Mouse (Mus musculus) limb, embryonic 11.5 days (tissue): ENCODE data around the gene Golt1b. TPM values are rescaled to one million over a fixed set of nuclear protein-coding genes. Genes with fewer than 3 reads are reported as not detected.
"Not testable (repeated sequence)": the region's sequence is repeated elsewhere in the genome, so short reads cannot be mapped to it uniquely, and the experiment has no call there.

Experiments
- ATAC-seq: fragments of 200-750 bp; cut with Nextera tagmentation; 2 replicates; pipeline ENCODE4 v1.8.0; 2017; ENCODE audit warnings: low read depth; ENCODE audit not compliant: insufficient number of reproducible peaks, low FRiP score, low TSS enrichment
- DNase-seq: peaks from one replicate; pipeline ENCODE4 v3.0.0-alpha.2; 2015; ENCODE audit warnings: low spot score
- H3K27ac ChIP-seq: fragments of 300-500 bp; sonication (generic); replicated peaks from 2 replicates; pipeline ENCODE4 v1.5.1; 2014; ENCODE audit warnings: low read depth, mild to moderate bottlenecking, low read length
- H3K27me3 ChIP-seq: fragments of 300-500 bp; sonication (generic); 2 replicates; pipeline ENCODE4 v1.6.1; 2014; ENCODE audit warnings: mild to moderate bottlenecking, low read length, mixed read lengths; ENCODE audit not compliant: control insufficient read depth, insufficient read depth
- H3K36me3 ChIP-seq: fragments of 300-500 bp; sonication (generic); 2 replicates; pipeline ENCODE4 v1.6.1; 2014; ENCODE audit warnings: mild to moderate bottlenecking, low read length, moderate library complexity, mixed read lengths; ENCODE audit not compliant: control insufficient read depth, insufficient read depth
- H3K4me1 ChIP-seq: fragments of 300-500 bp; sonication (generic); 2 replicates; pipeline ENCODE4 v1.6.1; 2014; ENCODE audit warnings: low read length, mixed read lengths; ENCODE audit not compliant: control insufficient read depth, insufficient read depth
- H3K4me2 ChIP-seq: fragments of 300-500 bp; sonication (generic); 2 replicates; pipeline ENCODE4 v1.6.1; 2014; ENCODE audit warnings: low read depth, mild to moderate bottlenecking, moderate library complexity; ENCODE audit not compliant: severe bottlenecking
- H3K4me3 ChIP-seq: fragments of 300-500 bp; sonication (generic); 2 replicates; pipeline ENCODE4 v1.5.1; 2014; ENCODE audit warnings: low read depth, low read length
- H3K9ac ChIP-seq: fragments of 300-500 bp; sonication (generic); 2 replicates; pipeline ENCODE4 v1.6.1; 2014; ENCODE audit warnings: mild to moderate bottlenecking, low read length
- H3K9me3 ChIP-seq: fragments of 300-500 bp; sonication (generic); 2 replicates; pipeline ENCODE4 v1.6.1; 2016; ENCODE audit warnings: low read length; ENCODE audit not compliant: control insufficient read depth
- WGBS: fragments of 180-500 bp; shearing (Covaris S2); extraction: QIAGEN DNeasy Blood & Tissue Kit; methylation state at CpG from one replicate; pipeline ENCODE4 v1.1.7; 2014; 5-methylcytosine and 5-hydroxymethylcytosine counted together
- polyA plus RNA-seq: library from polyadenylated mRNA; unstranded; fragments of >200 nt; fragmentation: Nextera tagmentation; extraction: Ambion mirVana; gene quantifications from 2 replicates; pipeline ENCODE4 v1.2.1, GENCODE M21; 2014

Gene Golt1b
- polyA plus RNA-seq, 1 experiment from 2014 or later: 130 TPM

- not testable (repeated sequence) for H3K27ac ChIP-seq, DNase-seq, H3K4me3 ChIP-seq, ATAC-seq, H3K9ac ChIP-seq, H3K4me1 ChIP-seq, H3K9me3 ChIP-seq, H3K36me3 ChIP-seq, H3K4me2 ChIP-seq, H3K27me3 ChIP-seq
- WGBS: 95% methylated on average over 3 of the region's 3 CpGs
Measured at GRCm38 (mm10) chr6:142352099-142352498, 34.9 kb upstream of the Golt1b start.

DNA sequence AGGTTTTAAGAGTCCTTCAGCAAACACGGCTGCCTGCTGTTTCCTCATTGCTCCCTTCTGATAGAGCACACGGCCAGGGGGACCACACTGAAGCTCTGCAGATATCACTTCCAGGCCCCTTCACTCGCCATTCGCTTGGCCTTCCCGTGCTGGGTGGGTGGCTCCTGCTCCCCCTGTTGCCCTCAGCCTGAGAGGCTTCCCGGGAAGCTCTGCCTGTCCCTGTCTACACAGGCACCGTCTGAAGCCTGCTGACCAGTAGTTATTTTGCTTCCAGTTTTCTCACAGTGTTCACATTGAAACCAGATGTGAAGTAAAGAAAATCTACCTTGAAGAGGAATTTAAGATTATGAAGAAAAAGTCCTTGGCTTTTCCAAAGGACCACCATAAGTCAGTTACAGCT, 29.9 kb upstream of the Golt1b start:
- H3K4me2 ChIP-seq: no peak overlapping the region
- H3K9ac ChIP-seq: no peak overlapping the region
- H3K27ac ChIP-seq: no peak overlapping the region
- WGBS: 66% methylated on average over 7 of the region's 7 CpGs
- H3K4me3 ChIP-seq: no peak overlapping the region
- no peak for DNase-seq
- no peak for ATAC-seq
- H3K9me3 ChIP-seq: no peaks in the 10 kb centered on the region
- no peaks in the 10 kb centered on the region for H3K36me3 ChIP-seq
- H3K4me1 ChIP-seq: no peaks in the 10 kb centered on the region
- no peaks in the 10 kb centered on the region for H3K27me3 ChIP-seq

DNA sequence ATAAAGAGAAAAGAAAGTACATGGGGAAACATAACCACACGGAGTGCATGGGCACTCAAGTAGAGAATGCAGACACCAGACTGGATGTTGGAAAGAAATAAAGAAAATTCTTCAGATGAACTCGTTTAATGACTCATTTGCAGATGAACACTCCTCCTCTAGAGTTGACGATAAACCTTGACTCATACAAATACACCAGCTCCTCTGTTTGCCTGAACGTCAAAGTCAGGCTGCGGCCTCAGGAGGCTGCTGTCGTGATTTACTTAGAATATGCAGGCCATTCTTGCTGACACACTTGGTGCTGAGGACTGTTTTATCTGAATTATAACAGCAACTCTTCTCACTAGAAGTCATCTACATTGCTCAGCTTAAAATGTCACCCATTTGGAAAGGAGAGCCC, 25.0 kb upstream of the Golt1b start:
- 91% methylated on average over 6 of the region's 6 CpGs for WGBS
- Histone ChIP-seq H3K4me3 (no peak overlapping the region), H3K36me3 (no peaks in the 10 kb centered on the region), H3K27me3 (no peaks in the 10 kb centered on the region), H3K9ac (no peak overlapping the region), H3K4me2 (no peak overlapping the region), H3K27ac (no peak overlapping the region), H3K4me1 (no peaks in the 10 kb centered on the region), H3K9me3 (no peaks in the 10 kb centered on the region)
- DNase-seq (no peak), ATAC-seq (no peak)

DNA sequence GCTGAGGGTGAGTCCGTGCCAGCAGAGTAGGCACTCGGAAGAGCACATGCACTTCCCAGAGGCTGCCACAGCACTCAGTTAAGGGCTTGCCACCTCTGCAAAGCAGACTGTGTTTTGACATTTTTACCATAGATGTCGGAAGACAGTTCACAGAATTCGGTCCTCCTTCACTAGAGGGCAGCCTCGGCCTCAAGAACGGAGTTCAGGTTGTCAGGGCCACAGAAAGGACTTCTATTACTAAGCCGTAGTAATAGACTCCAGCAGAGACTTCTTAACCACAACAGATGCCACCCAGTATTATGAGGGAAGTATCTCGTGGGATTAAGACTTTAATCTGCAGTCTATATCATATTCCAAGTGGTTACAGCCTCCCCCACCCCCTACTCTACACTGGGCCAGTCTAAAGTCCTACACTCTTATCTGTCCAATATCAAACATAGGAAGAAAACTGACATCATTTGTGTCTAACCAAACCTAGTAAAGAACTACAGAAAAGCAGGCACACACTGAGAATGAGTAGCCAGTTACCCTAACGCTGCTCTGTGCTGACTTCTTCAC, 23.9 kb upstream of the Golt1b start:
- 77% methylated on average over 9 of the region's 9 CpGs for WGBS
- ATAC-seq (no peak), DNase-seq (no peak)
- no peaks in the 10 kb centered on the region for H3K9me3 ChIP-seq
- H3K4me2 ChIP-seq: no peak overlapping the region
- no peaks in the 10 kb centered on the region for H3K4me1 ChIP-seq
- H3K27me3 ChIP-seq: no peaks in the 10 kb centered on the region
- H3K9ac ChIP-seq: no peak overlapping the region
- H3K4me3 ChIP-seq: no peak overlapping the region
- no peaks in the 10 kb centered on the region for H3K36me3 ChIP-seq
- H3K27ac ChIP-seq: no peak overlapping the region

DNA sequence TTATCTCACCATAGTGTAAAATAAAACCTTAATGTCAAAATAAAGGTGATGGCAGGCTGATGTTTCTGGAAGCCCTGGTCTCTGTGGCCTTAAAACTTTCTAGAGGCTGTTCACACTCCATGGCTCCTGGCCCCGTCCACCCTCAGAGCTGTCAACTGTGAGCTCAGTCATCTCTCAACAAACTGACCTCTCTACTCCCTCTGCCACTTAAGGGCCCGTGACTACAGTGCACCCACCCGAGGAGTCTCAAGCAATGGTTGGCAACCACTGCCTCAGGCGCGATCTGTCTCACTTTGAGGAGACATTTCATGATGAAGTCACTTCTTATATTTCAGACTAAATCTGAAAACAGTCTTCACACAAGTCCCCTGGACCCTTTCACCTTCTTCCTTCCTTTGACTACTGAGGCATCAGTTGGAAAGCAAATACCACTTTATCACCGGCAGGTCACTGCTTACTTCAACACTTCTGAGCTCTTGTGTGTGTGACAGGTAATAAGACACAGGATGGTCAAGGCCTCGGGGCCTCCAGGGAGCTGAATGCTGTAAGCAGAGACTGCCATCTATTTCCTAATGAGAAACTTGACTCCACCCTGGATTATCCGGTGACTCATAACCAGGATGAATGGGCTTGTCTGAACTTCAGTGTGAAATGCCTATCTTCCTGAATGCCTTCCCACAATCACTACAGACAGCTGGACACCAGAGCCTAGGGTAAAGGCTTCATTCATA, 21.1 kb upstream of the Golt1b start:
- no peak overlapping the region for H3K9ac ChIP-seq
- WGBS: 89% methylated on average over 8 of the region's 8 CpGs
- H3K27ac ChIP-seq: no peak overlapping the region
- no peak overlapping the region for H3K4me3 ChIP-seq
- H3K27me3 ChIP-seq: no peaks in the 10 kb centered on the region
- ATAC-seq (no peak), DNase-seq (no peak)
- H3K4me2 ChIP-seq: no peak overlapping the region
- H3K4me1 ChIP-seq: no peaks in the 10 kb centered on the region
- no peaks in the 10 kb centered on the region for H3K36me3 ChIP-seq
- no peaks in the 10 kb centered on the region for H3K9me3 ChIP-seq

DNA sequence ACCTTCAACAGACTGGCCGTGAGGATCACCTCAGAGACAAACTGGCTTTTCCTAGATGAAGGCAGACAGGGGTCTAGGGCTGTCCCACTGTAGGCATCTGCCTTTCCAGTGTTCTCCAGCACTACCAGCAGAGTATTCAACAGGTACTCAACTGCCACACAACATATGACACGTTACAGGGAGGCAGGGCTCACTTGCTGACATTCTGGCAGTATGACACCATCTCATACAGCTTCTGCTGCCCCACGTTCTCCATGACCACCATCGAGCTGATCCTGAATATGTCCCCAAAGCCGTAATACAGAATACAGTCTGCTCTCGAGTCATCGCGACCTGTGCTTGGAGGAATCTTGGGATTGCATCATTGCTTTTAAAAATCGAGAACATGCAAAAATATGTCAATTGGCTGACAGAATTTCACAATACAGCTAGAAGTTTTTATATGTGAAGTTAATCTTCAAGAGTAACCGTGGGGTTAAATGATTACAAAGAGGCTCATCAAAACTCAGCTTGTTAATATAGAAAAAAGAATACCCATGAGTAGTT, 20.5 kb upstream of the Golt1b start:
- Histone ChIP-seq H3K4me1 (no peaks in the 10 kb centered on the region), H3K4me2 (no peak overlapping the region), H3K4me3 (no peak overlapping the region), H3K27ac (no peak overlapping the region), H3K36me3 (no peaks in the 10 kb centered on the region), H3K9ac (no peak overlapping the region), H3K9me3 (no peaks in the 10 kb centered on the region), H3K27me3 (no peaks in the 10 kb centered on the region)
- DNase-seq: no peak
- 95% methylated on average over 10 of the region's 10 CpGs for WGBS
- no peak for ATAC-seq

- H3K36me3 ChIP-seq: no peaks in the 10 kb centered on the region
- no peaks in the 10 kb centered on the region for H3K9me3 ChIP-seq
- no peaks in the 10 kb centered on the region for H3K4me1 ChIP-seq
- no peak overlapping the region for H3K9ac ChIP-seq
- DNase-seq: no peak
- no peaks in the 10 kb centered on the region for H3K27me3 ChIP-seq
- no peak overlapping the region for H3K27ac ChIP-seq
- no peak overlapping the region for H3K4me3 ChIP-seq
- ATAC-seq: no peak
- H3K4me2 ChIP-seq: no peak overlapping the region
- 89% methylated on average over 3 of the region's 3 CpGs for WGBS
Measured at GRCm38 (mm10) chr6:142367565-142367964, 19.5 kb upstream of the Golt1b start.

DNA sequence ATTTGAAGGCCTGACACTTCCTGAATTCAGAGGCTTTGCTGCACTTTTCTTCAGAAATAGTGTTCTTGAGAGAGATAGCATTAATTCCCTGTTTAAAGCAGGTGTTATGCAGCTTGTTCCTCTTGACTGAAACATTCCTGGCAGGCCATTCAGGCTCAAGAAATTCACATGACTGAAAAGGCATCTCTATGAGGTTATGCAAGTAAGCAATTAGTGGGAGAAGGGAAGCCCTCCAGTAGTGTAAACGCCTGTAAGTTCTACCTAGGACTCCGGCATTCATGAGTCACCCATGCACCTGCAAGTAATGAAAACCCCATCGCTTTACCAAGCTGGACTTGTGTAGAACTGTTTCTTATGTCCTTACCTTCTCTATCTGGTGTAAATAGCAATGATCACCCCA, 17.5 kb upstream of the Golt1b start:
- H3K4me3 ChIP-seq: no peak overlapping the region
- no peak overlapping the region for H3K4me2 ChIP-seq
- H3K27ac ChIP-seq: no peak overlapping the region
- H3K9me3 ChIP-seq: no peaks in the 10 kb centered on the region
- H3K36me3 ChIP-seq: peaks cover 3% of the 10 kb centered on the region; the same call in 1 of the 2 replicates
- H3K27me3 ChIP-seq: no peaks in the 10 kb centered on the region
- H3K4me1 ChIP-seq: no peaks in the 10 kb centered on the region
- no peak overlapping the region for H3K9ac ChIP-seq
- ATAC-seq (no peak), DNase-seq (no peak)
- 89% methylated on average over 3 of the region's 3 CpGs for WGBS
